Mouse (Mus musculus): ENCODE results near the gene Sap30bp. TPM values are rescaled to one million over a fixed set of nuclear protein-coding genes. Genes with fewer than 3 reads are reported as not detected.

Gene Sap30bp
- total and polyA plus RNA-seq, 3 experiments, result 9.1 to 18.1 (median 16.4) TPM

DNA sequence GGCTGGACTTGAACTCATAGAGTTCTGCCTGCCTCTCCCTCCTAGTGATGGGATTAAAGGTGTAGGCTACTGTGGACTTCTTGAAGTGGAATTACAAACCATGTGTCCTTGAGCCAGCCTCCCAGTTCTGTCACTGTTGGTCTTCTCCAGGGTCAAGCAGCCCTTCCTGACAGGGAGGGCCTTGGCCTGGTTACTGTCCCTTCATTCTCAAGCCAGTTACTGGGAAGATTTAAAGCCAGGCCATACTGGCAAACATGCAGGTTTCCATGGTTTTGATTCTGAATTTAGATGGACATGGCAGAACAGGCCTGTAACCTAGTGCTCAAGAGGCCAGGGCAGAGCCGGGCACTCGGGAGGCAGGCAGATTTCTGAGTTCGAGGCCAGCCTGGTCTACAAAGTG lies 62.2 kb downstream of the Sap30bp start:
- intact Hi-C loops (cut with DNase I), result no loop called here
- DNase-seq, result no peak
- WGBS, result 91% methylated on average over 3 of the region's 3 CpGs

DNA sequence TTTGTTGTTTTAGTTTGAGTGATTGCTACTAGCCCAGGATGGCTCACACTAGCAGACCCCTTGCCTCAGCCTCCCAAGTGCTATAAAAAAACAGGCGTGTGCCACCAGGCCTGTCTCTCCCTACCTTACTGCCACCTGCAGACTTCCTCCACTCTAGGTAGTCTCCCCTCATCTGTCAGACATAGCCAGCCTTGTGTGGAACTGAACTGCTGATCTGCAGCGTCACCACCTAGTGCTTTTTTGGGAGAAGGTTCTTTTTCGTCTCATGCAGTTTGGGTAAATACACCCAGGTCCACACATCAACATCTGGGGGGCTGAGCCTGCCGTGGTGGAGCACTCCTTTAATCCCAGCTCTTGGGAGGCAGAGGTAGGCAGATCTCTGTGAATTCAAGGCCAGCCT lies 64.0 kb downstream of the Sap30bp start:
- intact Hi-C loops (cut with DNase I), result no loop called here
- H3K27me3 ChIP-seq (ENCODE audit: control insufficient read depth, insufficient read depth, low read length), result no peaks in the 10 kb centered on the region
- no peaks in the 10 kb centered on the region for H3K36me3 ChIP-seq (ENCODE audit: control insufficient read depth, insufficient read depth, low read length)
- DNase-seq, result no peak
- H3K4me3 ChIP-seq, result no peak overlapping the region
- TF ChIP-seq POLR2A (IDR thresholded peaks at IDR 0.05; ENCODE audit: insufficient read depth, low read depth, low read length) (no peak), EP300 (IDR thresholded peaks at IDR 0.05; ENCODE audit: insufficient read depth, low read depth, low read length) (no peak), CTCF (IDR thresholded peaks at IDR 0.05) (no peak)
- no peaks in the 10 kb centered on the region for H3K4me1 ChIP-seq (ENCODE audit: control insufficient read depth, insufficient read depth, low read length)
- 72% methylated on average over 4 of the region's 4 CpGs for WGBS
- H3K9ac ChIP-seq (ENCODE audit: low read depth, low read length), result no peak overlapping the region
- no peak overlapping the region for H3K27ac ChIP-seq
- no peaks in the 10 kb centered on the region for H3K79me2 ChIP-seq (replicated peaks; ENCODE audit: control insufficient read depth, insufficient read depth, low read length)

More for the DNA sequence above, 62.2 kb downstream of the Sap30bp start:
- TF ChIP-seq CTCF (IDR thresholded peaks at IDR 0.05) (no peak), EP300 (IDR thresholded peaks at IDR 0.05; ENCODE audit: insufficient read depth, low read depth, low read length) (no peak), POLR2A (IDR thresholded peaks at IDR 0.05; ENCODE audit: insufficient read depth, low read depth, low read length) (no peak)
- no peak overlapping the region for H3K4me3 ChIP-seq
- no peak overlapping the region for H3K27ac ChIP-seq
- H3K36me3 ChIP-seq (ENCODE audit: control insufficient read depth, insufficient read depth, low read length), result no peaks in the 10 kb centered on the region
- no peaks in the 10 kb centered on the region for H3K27me3 ChIP-seq (ENCODE audit: control insufficient read depth, insufficient read depth, low read length)
- H3K79me2 ChIP-seq (replicated peaks; ENCODE audit: control insufficient read depth, insufficient read depth, low read length), result no peaks in the 10 kb centered on the region
- no peak overlapping the region for H3K9ac ChIP-seq (ENCODE audit: low read depth, low read length)
- H3K4me1 ChIP-seq (ENCODE audit: control insufficient read depth, insufficient read depth, low read length), result no peaks in the 10 kb centered on the region

DNA sequence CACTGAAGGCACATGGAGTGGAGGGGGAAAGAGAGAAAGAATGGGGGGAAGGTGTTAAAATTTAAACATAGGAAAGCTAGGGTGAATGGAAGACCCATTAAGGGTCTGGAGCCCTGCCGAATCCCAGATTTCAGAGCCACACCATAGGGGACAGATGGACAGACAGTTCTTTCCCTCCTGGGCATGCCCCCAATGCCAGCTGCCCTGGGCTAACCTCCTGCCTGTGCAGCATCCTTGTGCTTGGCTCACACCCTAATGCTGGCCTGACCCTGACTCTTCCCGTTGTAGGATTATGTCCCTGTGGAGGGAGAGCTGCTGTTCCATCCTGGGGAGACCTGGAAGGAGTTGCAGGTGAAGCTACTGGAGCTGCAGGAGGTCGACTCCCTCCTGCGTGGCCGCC lies 64.6 kb downstream of the Sap30bp start:
- no peak overlapping the region for H3K4me3 ChIP-seq
- no peak for TF ChIP-seq CTCF (IDR thresholded peaks at IDR 0.05)
- TF ChIP-seq POLR2A (IDR thresholded peaks at IDR 0.05; ENCODE audit: insufficient read depth, low read depth, low read length), result no peak
- no peak for TF ChIP-seq EP300 (IDR thresholded peaks at IDR 0.05; ENCODE audit: insufficient read depth, low read depth, low read length)
- no peaks in the 10 kb centered on the region for H3K36me3 ChIP-seq (ENCODE audit: control insufficient read depth, insufficient read depth, low read length)
- 65% methylated on average over 5 of the region's 5 CpGs for WGBS
- no peak for DNase-seq
- no peaks in the 10 kb centered on the region for H3K4me1 ChIP-seq (ENCODE audit: control insufficient read depth, insufficient read depth, low read length)
- H3K27me3 ChIP-seq (ENCODE audit: control insufficient read depth, insufficient read depth, low read length), result no peaks in the 10 kb centered on the region
- no peak overlapping the region for H3K27ac ChIP-seq
- intact Hi-C loops (cut with DNase I), result loop anchor here (2.0 kb wide), 1 partner anchor 59 kb away; no protein-coding TSS in a partner anchor
- H3K79me2 ChIP-seq (replicated peaks; ENCODE audit: control insufficient read depth, insufficient read depth, low read length), result no peaks in the 10 kb centered on the region
- no peak overlapping the region for H3K9ac ChIP-seq (ENCODE audit: low read depth, low read length)

DNA sequence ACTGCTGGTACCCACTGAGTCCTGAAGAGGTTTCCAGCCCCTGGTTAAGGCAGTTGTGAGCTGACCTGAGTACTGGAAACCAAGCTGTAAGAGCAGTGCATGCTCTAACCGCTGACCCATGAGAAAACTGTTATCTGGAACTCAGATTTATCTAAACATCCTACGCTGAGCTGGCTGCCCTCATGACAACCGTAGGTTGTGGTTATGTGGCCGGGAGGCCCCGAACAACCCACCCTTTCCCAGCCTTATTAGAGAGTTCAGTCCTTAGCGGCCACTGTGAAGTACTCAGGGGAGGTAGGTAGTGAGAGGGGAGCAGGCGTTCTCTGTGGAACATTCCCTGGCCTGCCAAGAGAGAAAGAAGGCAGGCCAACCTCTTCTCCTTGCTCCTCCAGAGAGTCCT lies 65.9 kb downstream of the Sap30bp start:
- WGBS, result 46% methylated on average over 7 of the region's 7 CpGs
- TF ChIP-seq CTCF (IDR thresholded peaks at IDR 0.05) (no peak), POLR2A (IDR thresholded peaks at IDR 0.05; ENCODE audit: insufficient read depth, low read depth, low read length) (no peak), EP300 (IDR thresholded peaks at IDR 0.05; ENCODE audit: insufficient read depth, low read depth, low read length) (no peak)
- Histone ChIP-seq H3K79me2 (replicated peaks; ENCODE audit: control insufficient read depth, insufficient read depth, low read length) (no peaks in the 10 kb centered on the region), H3K27ac (no peak overlapping the region), H3K9ac (ENCODE audit: low read depth, low read length) (no peak overlapping the region), H3K36me3 (ENCODE audit: control insufficient read depth, insufficient read depth, low read length) (no peaks in the 10 kb centered on the region), H3K27me3 (ENCODE audit: control insufficient read depth, insufficient read depth, low read length) (no peaks in the 10 kb centered on the region), H3K4me3 (no peak overlapping the region), H3K4me1 (ENCODE audit: control insufficient read depth, insufficient read depth, low read length) (no peaks in the 10 kb centered on the region)
- intact Hi-C loops (cut with DNase I), result loop anchor here (1.0 to 2.0 kb wide), 2 partner anchors 57 to 60 kb away; no protein-coding TSS in a partner anchor
- no peak for DNase-seq

DNA sequence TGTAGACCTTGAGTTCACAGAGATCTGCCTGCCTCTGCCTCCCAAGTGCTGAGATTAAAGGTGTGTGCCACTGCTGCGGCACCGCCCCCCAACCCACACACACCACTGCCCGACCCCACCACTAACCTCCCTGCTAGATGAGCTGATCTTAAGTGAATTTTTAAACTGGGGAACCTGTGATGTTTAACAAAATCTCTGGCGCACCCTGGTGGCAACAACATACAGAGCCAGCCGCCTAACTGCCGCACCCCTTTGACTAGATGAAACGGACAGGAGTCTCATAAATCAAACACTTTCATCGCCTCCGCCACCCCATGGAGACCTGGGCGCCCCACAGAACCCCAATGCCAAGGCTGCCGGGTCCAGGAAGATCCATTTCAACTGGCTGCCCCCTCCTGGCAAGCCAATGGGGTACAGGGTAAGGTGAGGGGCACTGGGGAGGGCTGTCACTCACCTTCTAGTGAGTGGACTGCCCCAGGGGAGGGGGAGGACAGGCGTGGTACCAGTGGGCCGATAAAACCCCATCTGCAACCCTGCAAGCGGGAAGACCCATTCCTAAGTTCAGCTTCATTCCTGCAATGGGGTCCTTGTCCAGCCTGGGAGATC lies 66.6 kb downstream of the Sap30bp start:
- peak; percentile 62 to 78 for DNase-seq
- no peaks in the 10 kb centered on the region for H3K27me3 ChIP-seq (ENCODE audit: control insufficient read depth, insufficient read depth, low read length)
- no peaks in the 10 kb centered on the region for H3K36me3 ChIP-seq (ENCODE audit: control insufficient read depth, insufficient read depth, low read length)
- H3K4me1 ChIP-seq (ENCODE audit: control insufficient read depth, insufficient read depth, low read length), result no peaks in the 10 kb centered on the region
- TF ChIP-seq POLR2A (IDR thresholded peaks at IDR 0.05; ENCODE audit: insufficient read depth, low read depth, low read length) (no peak), CTCF (IDR thresholded peaks at IDR 0.05) (peak; percentile 78)
- H3K4me3 ChIP-seq, result no peak overlapping the region
- H3K79me2 ChIP-seq (replicated peaks; ENCODE audit: control insufficient read depth, insufficient read depth, low read length), result no peaks in the 10 kb centered on the region
- 0 out of 2 replicates have a peak overlapping the region, but pooled peaks have one; percentile 20 for H3K9ac ChIP-seq (ENCODE audit: low read depth, low read length)
- 13% methylated on average over 14 of the region's 14 CpGs for WGBS
- intact Hi-C loops (cut with DNase I), result loop anchor here (1.0 to 2.0 kb wide), 2 partner anchors 57 to 61 kb away; no protein-coding TSS in a partner anchor
- H3K27ac ChIP-seq, result no peak overlapping the region

DNA sequence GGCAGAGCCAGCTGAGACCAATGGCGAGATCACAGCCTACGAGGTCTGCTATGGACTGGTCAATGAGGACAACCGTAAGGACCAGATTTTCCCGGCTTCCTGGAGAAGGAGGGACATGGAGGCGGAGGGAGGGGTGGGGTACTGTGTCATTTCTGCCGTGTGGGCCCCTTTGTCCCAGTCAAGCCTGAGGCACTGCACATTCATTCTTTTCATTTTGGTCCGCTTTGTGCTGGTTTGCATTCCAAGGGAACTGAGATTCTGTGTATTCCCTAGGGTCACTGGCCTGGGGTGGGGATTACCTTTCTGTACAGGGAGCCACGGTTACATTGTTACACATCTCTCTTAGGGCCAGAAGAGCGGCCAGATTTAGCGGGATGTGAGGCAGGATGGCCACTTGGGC lies 67.5 kb downstream of the Sap30bp start:
- Histone ChIP-seq H3K4me3 (no peak overlapping the region), H3K4me1 (ENCODE audit: control insufficient read depth, insufficient read depth, low read length) (peaks cover 4% of the 10 kb centered on the region), H3K79me2 (replicated peaks; ENCODE audit: control insufficient read depth, insufficient read depth, low read length) (no peaks in the 10 kb centered on the region), H3K27me3 (ENCODE audit: control insufficient read depth, insufficient read depth, low read length) (no peaks in the 10 kb centered on the region), H3K36me3 (ENCODE audit: control insufficient read depth, insufficient read depth, low read length) (no peaks in the 10 kb centered on the region), H3K9ac (ENCODE audit: low read depth, low read length) (no peak overlapping the region), H3K27ac (no peak overlapping the region)
- 56% methylated on average over 10 of the region's 10 CpGs for WGBS
- TF ChIP-seq EP300 (IDR thresholded peaks at IDR 0.05; ENCODE audit: insufficient read depth, low read depth, low read length) (no peak), POLR2A (IDR thresholded peaks at IDR 0.05; ENCODE audit: insufficient read depth, low read depth, low read length) (no peak), CTCF (IDR thresholded peaks at IDR 0.05) (no peak)
- intact Hi-C loops (cut with DNase I), result no loop called here
- no peak for DNase-seq
